Mouse (Mus musculus): ENCODE data around the gene Plcxd2. TPM values are rescaled to one million over a fixed set of nuclear protein-coding genes. Genes with fewer than 3 reads are reported as not detected.

The Plcxd2 gene
- polyA plus RNA-seq, 1 experiment: 16.2 TPM

- no peak overlapping the region for H3K27ac ChIP-seq (ENCODE audit: control insufficient read depth, insufficient read depth, low read length)
- 96% methylated on average over 2 of the region's 2 CpGs for WGBS
- H3K27me3 ChIP-seq (ENCODE audit: control insufficient read depth, insufficient read depth, low read length): no peaks in the 10 kb centered on the region
- TF ChIP-seq POLR2A (IDR thresholded peaks at IDR 0.05; ENCODE audit: control insufficient read depth, extremely low read depth, insufficient read depth, low read length, poor library complexity): no peak
- no peak for TF ChIP-seq CTCF (IDR thresholded peaks at IDR 0.05; ENCODE audit: borderline replicate concordance, control insufficient read depth, extremely low read depth, insufficient read depth, low read length, poor library complexity)
- peaks cover 41% of the 10 kb centered on the region for H3K36me3 ChIP-seq (ENCODE audit: control insufficient read depth, insufficient read depth, low read length)
- H3K4me1 ChIP-seq (replicated peaks; ENCODE audit: control insufficient read depth, insufficient read depth, low read length): no peaks in the 10 kb centered on the region
- no peak for DNase-seq
- no peak overlapping the region for H3K4me3 ChIP-seq (ENCODE audit: control insufficient read depth, insufficient read depth, low read length)
These were observed 39.8 kb downstream of the Plcxd2 start for GRCm38 (mm10) chr16:45970187-45970586.

GRCm38 (mm10) chr16:45968716-45969115 lies 41.3 kb downstream of the Plcxd2 start:
- no peak overlapping the region for H3K4me3 ChIP-seq (ENCODE audit: control insufficient read depth, insufficient read depth, low read length)
- WGBS: 92% methylated on average over 5 of the region's 5 CpGs
- no peaks in the 10 kb centered on the region for H3K27me3 ChIP-seq (ENCODE audit: control insufficient read depth, insufficient read depth, low read length)
- TF ChIP-seq CTCF (IDR thresholded peaks at IDR 0.05; ENCODE audit: borderline replicate concordance, control insufficient read depth, extremely low read depth, insufficient read depth, low read length, poor library complexity): no peak
- no peak for TF ChIP-seq POLR2A (IDR thresholded peaks at IDR 0.05; ENCODE audit: control insufficient read depth, extremely low read depth, insufficient read depth, low read length, poor library complexity)
- no peaks in the 10 kb centered on the region for H3K4me1 ChIP-seq (replicated peaks; ENCODE audit: control insufficient read depth, insufficient read depth, low read length)
- DNase-seq: no peak
- H3K27ac ChIP-seq (ENCODE audit: control insufficient read depth, insufficient read depth, low read length): no peak overlapping the region
- H3K36me3 ChIP-seq (ENCODE audit: control insufficient read depth, insufficient read depth, low read length): peaks cover 49% of the 10 kb centered on the region

GRCm38 (mm10) chr16:45967471-45967870 lies 42.5 kb downstream of the Plcxd2 start:
- Histone ChIP-seq H3K27me3 (ENCODE audit: control insufficient read depth, insufficient read depth, low read length) (no peaks in the 10 kb centered on the region), H3K4me1 (replicated peaks; ENCODE audit: control insufficient read depth, insufficient read depth, low read length) (no peaks in the 10 kb centered on the region), H3K36me3 (ENCODE audit: control insufficient read depth, insufficient read depth, low read length) (peaks cover 55% of the 10 kb centered on the region), H3K4me3 (ENCODE audit: control insufficient read depth, insufficient read depth, low read length) (no peak overlapping the region), H3K27ac (ENCODE audit: control insufficient read depth, insufficient read depth, low read length) (no peak overlapping the region)
- TF ChIP-seq CTCF (IDR thresholded peaks at IDR 0.05; ENCODE audit: borderline replicate concordance, control insufficient read depth, extremely low read depth, insufficient read depth, low read length, poor library complexity) (no peak), POLR2A (IDR thresholded peaks at IDR 0.05; ENCODE audit: control insufficient read depth, extremely low read depth, insufficient read depth, low read length, poor library complexity) (no peak)
- peak; percentile 51 for DNase-seq
- 30% methylated on average over 7 of the region's 7 CpGs for WGBS

- Histone ChIP-seq H3K4me1 (replicated peaks; ENCODE audit: control insufficient read depth, insufficient read depth, low read length) (no peaks in the 10 kb centered on the region), H3K27me3 (ENCODE audit: control insufficient read depth, insufficient read depth, low read length) (no peaks in the 10 kb centered on the region), H3K27ac (ENCODE audit: control insufficient read depth, insufficient read depth, low read length) (no peak overlapping the region), H3K4me3 (ENCODE audit: control insufficient read depth, insufficient read depth, low read length) (no peak overlapping the region), H3K36me3 (ENCODE audit: control insufficient read depth, insufficient read depth, low read length) (peaks cover 60% of the 10 kb centered on the region)
- no peak for DNase-seq
- no peak for TF ChIP-seq POLR2A (IDR thresholded peaks at IDR 0.05; ENCODE audit: control insufficient read depth, extremely low read depth, insufficient read depth, low read length, poor library complexity)
- no peak for TF ChIP-seq CTCF (IDR thresholded peaks at IDR 0.05; ENCODE audit: borderline replicate concordance, control insufficient read depth, extremely low read depth, insufficient read depth, low read length, poor library complexity)
- 96% methylated on average over 5 of the region's 5 CpGs for WGBS
These were observed 43.4 kb downstream of the Plcxd2 start for GRCm38 (mm10) chr16:45966604-45967003.

- Histone ChIP-seq H3K4me3 (ENCODE audit: control insufficient read depth, insufficient read depth, low read length) (no peak overlapping the region), H3K4me1 (replicated peaks; ENCODE audit: control insufficient read depth, insufficient read depth, low read length) (no peaks in the 10 kb centered on the region), H3K36me3 (ENCODE audit: control insufficient read depth, insufficient read depth, low read length) (peaks cover 62% of the 10 kb centered on the region), H3K27ac (ENCODE audit: control insufficient read depth, insufficient read depth, low read length) (no peak overlapping the region), H3K27me3 (ENCODE audit: control insufficient read depth, insufficient read depth, low read length) (no peaks in the 10 kb centered on the region)
- TF ChIP-seq CTCF (IDR thresholded peaks at IDR 0.05; ENCODE audit: borderline replicate concordance, control insufficient read depth, extremely low read depth, insufficient read depth, low read length, poor library complexity): no peak
- TF ChIP-seq POLR2A (IDR thresholded peaks at IDR 0.05; ENCODE audit: control insufficient read depth, extremely low read depth, insufficient read depth, low read length, poor library complexity): no peak
- DNase-seq: no peak
- 95% methylated on average over 6 of the region's 6 CpGs for WGBS
These were observed 45.2 kb downstream of the Plcxd2 start for GRCm38 (mm10) chr16:45964777-45965176.

GRCm38 (mm10) chr16:45963837-45964236 lies 46.2 kb downstream of the Plcxd2 start:
- Histone ChIP-seq H3K27ac (ENCODE audit: control insufficient read depth, insufficient read depth, low read length) (no peak overlapping the region), H3K4me1 (replicated peaks; ENCODE audit: control insufficient read depth, insufficient read depth, low read length) (no peaks in the 10 kb centered on the region), H3K27me3 (ENCODE audit: control insufficient read depth, insufficient read depth, low read length) (no peaks in the 10 kb centered on the region), H3K36me3 (ENCODE audit: control insufficient read depth, insufficient read depth, low read length) (peaks cover 62% of the 10 kb centered on the region), H3K4me3 (ENCODE audit: control insufficient read depth, insufficient read depth, low read length) (no peak overlapping the region)
- no peak for DNase-seq
- 96% methylated on average over 8 of the region's 8 CpGs for WGBS
- TF ChIP-seq CTCF (IDR thresholded peaks at IDR 0.05; ENCODE audit: borderline replicate concordance, control insufficient read depth, extremely low read depth, insufficient read depth, low read length, poor library complexity) (no peak), POLR2A (IDR thresholded peaks at IDR 0.05; ENCODE audit: control insufficient read depth, extremely low read depth, insufficient read depth, low read length, poor library complexity) (no peak)

GRCm38 (mm10) chr16:45963088-45963487 lies 46.9 kb downstream of the Plcxd2 start:
- H3K27me3 ChIP-seq (ENCODE audit: control insufficient read depth, insufficient read depth, low read length): no peaks in the 10 kb centered on the region
- WGBS: 96% methylated on average over 5 of the region's 5 CpGs
- no peak overlapping the region for H3K27ac ChIP-seq (ENCODE audit: control insufficient read depth, insufficient read depth, low read length)
- peaks cover 66% of the 10 kb centered on the region for H3K36me3 ChIP-seq (ENCODE audit: control insufficient read depth, insufficient read depth, low read length)
- H3K4me3 ChIP-seq (ENCODE audit: control insufficient read depth, insufficient read depth, low read length): no peak overlapping the region
- DNase-seq: no peak
- TF ChIP-seq POLR2A (IDR thresholded peaks at IDR 0.05; ENCODE audit: control insufficient read depth, extremely low read depth, insufficient read depth, low read length, poor library complexity) (no peak), CTCF (IDR thresholded peaks at IDR 0.05; ENCODE audit: borderline replicate concordance, control insufficient read depth, extremely low read depth, insufficient read depth, low read length, poor library complexity) (no peak)
- no peaks in the 10 kb centered on the region for H3K4me1 ChIP-seq (replicated peaks; ENCODE audit: control insufficient read depth, insufficient read depth, low read length)

All from thymus, adult 2 months (tissue).